Mouse (Mus musculus) B cell, adult (primary cell): ENCODE measurements around the gene Klra9. TPM values are rescaled to one million over a fixed set of nuclear protein-coding genes. Genes with fewer than 3 reads are reported as not detected.

Experiments
- total RNA-seq: library from RNA; stranded (reverse); gene quantifications from 4 replicates; pipeline ENCODE4 v1.2.4, GENCODE M21; 2023; ENCODE audit not compliant: inconsistent age

Gene Klra9
- not detected in 4 replicates for total RNA-seq

DNA sequence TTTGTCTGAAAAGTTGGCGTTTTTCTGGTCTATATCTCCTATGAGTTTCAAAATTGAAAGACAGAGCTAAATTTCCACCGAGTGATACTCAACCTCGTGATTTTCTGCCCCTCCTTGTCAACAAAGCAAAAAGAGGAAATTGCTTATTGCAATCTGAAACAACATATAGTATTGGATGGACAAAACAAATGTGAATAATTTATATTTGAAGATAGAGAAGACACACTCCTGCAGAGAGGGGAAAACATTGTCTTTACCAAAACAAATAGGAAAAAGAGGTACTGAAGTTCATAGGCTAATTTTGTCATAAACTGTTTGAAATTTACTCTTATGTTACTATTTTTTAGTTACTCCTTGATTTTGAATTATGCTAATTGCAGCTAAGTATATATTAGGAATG is at the start of gene Klra9:
TSS of gene Klra9 (minus strand) at position 101 of the 400 bp plus-strand sequence.

DNA sequence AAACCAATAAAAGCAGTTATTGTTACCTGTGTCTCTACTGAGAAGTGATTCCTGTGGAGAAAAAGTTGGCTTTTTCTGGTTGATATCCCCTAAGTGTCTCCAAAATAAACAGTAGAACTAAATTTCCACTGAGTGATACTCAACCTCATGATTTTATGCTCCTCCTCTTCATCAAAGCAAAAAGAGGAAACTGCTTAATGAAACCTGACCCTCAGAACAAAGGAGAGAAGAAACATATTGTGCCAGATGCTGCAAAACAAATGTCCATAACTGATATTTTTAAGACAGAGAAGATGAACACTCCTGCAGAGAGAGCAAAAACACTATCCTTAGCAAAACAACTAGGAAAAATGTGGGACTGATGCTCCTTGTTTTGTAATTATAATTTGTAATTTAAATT is 40.3 kb upstream of the Klra9 start, which contains the start of gene Klra7:
TSS of gene Klra7 (minus strand) at position 101 of the 400 bp plus-strand sequence.

DNA sequence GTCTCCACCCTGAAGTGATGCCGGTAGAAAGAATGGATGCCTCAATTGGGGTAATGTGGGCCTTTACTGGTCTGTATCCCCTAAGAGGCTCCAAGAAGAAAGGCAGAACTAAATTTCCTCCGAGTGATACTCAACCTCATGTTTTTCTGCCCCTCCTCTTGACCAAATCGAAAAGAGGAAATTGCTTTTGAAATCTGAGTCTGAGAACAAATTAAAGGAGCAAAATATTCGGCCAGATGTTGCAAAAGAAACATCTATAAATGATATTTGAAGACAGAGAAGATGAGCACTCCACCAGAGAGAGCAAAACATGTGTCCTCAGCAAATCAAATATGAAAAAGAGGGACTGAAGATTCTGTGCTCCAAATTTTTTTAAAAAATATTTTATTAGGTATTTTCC is 63.1 kb downstream of the Klra9 start, which contains the start of gene Klra8:
TSS of gene Klra8 (minus strand) at position 101 of the 400 bp plus-strand sequence.

Other genes starting within 250 kb of the Klra9 start
- gene Klra6, start 166.2 kb downstream of the Klra9 start, total RNA-seq: not detected in 4 replicates
- gene Klra4, start 125.8 kb downstream of the Klra9 start, total RNA-seq: 0.42 to 0.45 TPM in 2 of 4 replicates, not detected in the others
- 0.67 to 1.3 TPM in 2 of 4 replicates, not detected in the others for gene Klra8, start 63.2 kb downstream of the Klra9 start, total RNA-seq
- 1.1 TPM in 1 of 4 replicates, not detected in the others for gene Klra7, start 40.2 kb upstream of the Klra9 start, total RNA-seq
- gene Klra10, start 88.8 kb upstream of the Klra9 start, total RNA-seq: not detected in 4 replicates
- gene Klra3, start 144.5 kb upstream of the Klra9 start, total RNA-seq: 0.72 to 1.2 TPM (median 0.96 TPM) in 3 of 4 replicates, not detected in the other
- gene Klra1, start 193.8 kb upstream of the Klra9 start, total RNA-seq: 0.54 to 2.3 TPM (median 1.3 TPM) in 4 replicates